Mouse (Mus musculus): ENCODE results near the gene F10. TPM values are rescaled to one million over a fixed set of nuclear protein-coding genes. Genes with fewer than 3 reads are reported as not detected.
"Not testable (repeated sequence)": the region's sequence is repeated elsewhere in the genome, so short reads cannot be mapped to it uniquely, and the experiment has no call there.

The F10 gene
- polyA plus RNA-seq, 1 experiment from 2014 or later, result 0.50 TPM

- WGBS, result 95% methylated on average over 11 of the region's 11 CpGs
- no peak overlapping the region for H3K9ac ChIP-seq (replicated peaks)
- no peaks in the 10 kb centered on the region for H3K9me3 ChIP-seq
- no peak for ATAC-seq (ENCODE audit: low FRiP score, low read depth)
- no peak overlapping the region for H3K4me2 ChIP-seq (replicated peaks)
- no peaks in the 10 kb centered on the region for H3K4me1 ChIP-seq
- no peak overlapping the region for H3K4me3 ChIP-seq
- peaks cover 58% of the 10 kb centered on the region for H3K36me3 ChIP-seq
- no peaks in the 10 kb centered on the region for H3K27me3 ChIP-seq
- H3K27ac ChIP-seq (replicated peaks), result no peak overlapping the region
These were observed 36.1 kb downstream of the F10 start for GRCm38 (mm10) chr8:13073255-13073654.

GRCm38 (mm10) chr8:13075044-13075443, 37.9 kb downstream of the F10 start:
- Histone ChIP-seq H3K27ac (replicated peaks) (no peak overlapping the region), H3K9ac (replicated peaks) (no peak overlapping the region), H3K4me2 (replicated peaks) (no peak overlapping the region), H3K4me1 (no peaks in the 10 kb centered on the region), H3K9me3 (no peaks in the 10 kb centered on the region), H3K36me3 (peaks cover 76% of the 10 kb centered on the region), H3K4me3 (no peak overlapping the region), H3K27me3 (no peaks in the 10 kb centered on the region)
- no peak for ATAC-seq (ENCODE audit: low FRiP score, low read depth)
- WGBS, result 92% methylated on average over 8 of the region's 8 CpGs

GRCm38 (mm10) chr8:13075579-13075978, 38.5 kb downstream of the F10 start:
- H3K9ac ChIP-seq (replicated peaks); H3K9me3 ChIP-seq; H3K4me1 ChIP-seq; H3K4me2 ChIP-seq (replicated peaks); H3K4me3 ChIP-seq; H3K27ac ChIP-seq (replicated peaks); ATAC-seq (ENCODE audit: low FRiP score, low read depth); H3K27me3 ChIP-seq: not testable (repeated sequence)
- WGBS, result 95% methylated on average over 1 of the region's 1 CpGs
- peaks cover 81% of the 10 kb centered on the region for H3K36me3 ChIP-seq

- Histone ChIP-seq H3K4me2 (replicated peaks) (no peak overlapping the region), H3K27me3 (no peaks in the 10 kb centered on the region), H3K27ac (replicated peaks) (no peak overlapping the region), H3K4me3 (no peak overlapping the region), H3K9ac (replicated peaks) (no peak overlapping the region), H3K4me1 (no peaks in the 10 kb centered on the region), H3K36me3 (peaks cover 100% of the 10 kb centered on the region), H3K9me3 (no peaks in the 10 kb centered on the region)
- 94% methylated on average over 7 of the region's 7 CpGs for WGBS
- ATAC-seq (ENCODE audit: low FRiP score, low read depth), result no peak
These were observed 40.4 kb downstream of the F10 start for GRCm38 (mm10) chr8:13077542-13077941.

GRCm38 (mm10) chr8:13104691-13105086, 67.6 kb downstream of the F10 start:
- H3K4me1 ChIP-seq, result peaks cover 23% of the 10 kb centered on the region
- H3K27ac ChIP-seq (replicated peaks), result peak overlapping the region; percentile 91
- H3K4me2 ChIP-seq (replicated peaks), result peak overlapping the region; percentile 99
- ATAC-seq (ENCODE audit: low FRiP score, low read depth), result peak; percentile 59
- peaks cover 3% of the 10 kb centered on the region; the same call in 1 of the 2 replicates for H3K36me3 ChIP-seq
- WGBS, result under 1% methylated on average over 45 of the region's 45 CpGs
- H3K4me3 ChIP-seq, result peak overlapping the region; percentile 95
- H3K9ac ChIP-seq (replicated peaks), result peak overlapping the region; percentile 97
- H3K27me3 ChIP-seq, result no peaks in the 10 kb centered on the region
- no peaks in the 10 kb centered on the region for H3K9me3 ChIP-seq

GRCm38 (mm10) chr8:13105087-13105881, 68.2 kb downstream of the F10 start, which contains the start of the genes Pcid2 and Cul4a:
Gene Pcid2, minus strand, starts transcription at chr8:13105459.
Gene Cul4a, plus strand, starts transcription at chr8:13105621.
- H3K4me3 ChIP-seq, result peak within 1 kb of the TSS; percentile 95
- H3K27ac ChIP-seq (replicated peaks), result peak within 1 kb of the TSS; percentile 91
- H3K4me1 ChIP-seq, result peaks cover 23% of the 10 kb centered on the region
- H3K4me2 ChIP-seq (replicated peaks), result peak within 1 kb of the TSS; percentile 99
- no peaks in the 10 kb centered on the region for H3K36me3 ChIP-seq
- H3K9ac ChIP-seq (replicated peaks), result peak within 1 kb of the TSS; percentile 97
- no peaks in the 10 kb centered on the region for H3K27me3 ChIP-seq
- H3K9me3 ChIP-seq, result no peaks in the 10 kb centered on the region
- WGBS, result under 1% methylated on average over 87 of the region's 87 CpGs
- ATAC-seq (ENCODE audit: low FRiP score, low read depth), result peak; percentile 94

GRCm38 (mm10) chr8:13105908-13106551, 68.9 kb downstream of the F10 start:
- peak; percentile 75 for ATAC-seq (ENCODE audit: low FRiP score, low read depth)
- H3K36me3 ChIP-seq, result no peaks in the 10 kb centered on the region
- H3K4me1 ChIP-seq, result peaks cover 23% of the 10 kb centered on the region
- peak overlapping the region; percentile 95 for H3K4me3 ChIP-seq
- H3K27me3 ChIP-seq, result no peaks in the 10 kb centered on the region
- peak overlapping the region; percentile 91 for H3K27ac ChIP-seq (replicated peaks)
- WGBS, result under 1% methylated on average over 61 of the region's 63 CpGs
- H3K9ac ChIP-seq (replicated peaks), result peak overlapping the region; percentile 97
- H3K9me3 ChIP-seq, result no peaks in the 10 kb centered on the region
- peak overlapping the region; percentile 99 for H3K4me2 ChIP-seq (replicated peaks)

Other genes starting within 250 kb of the F10 start
- gene Mcf2l, start 163.5 kb upstream of the F10 start, polyA plus RNA-seq (2016; fragmentation: Nextera tagmentation; extraction: Ambion mirVana), result 97.8 and 104 TPM in 2 replicates
- 0.12 and 0.15 TPM in 2 replicates for gene F7, start 11.3 kb upstream of the F10 start, polyA plus RNA-seq (2016; fragmentation: Nextera tagmentation; extraction: Ambion mirVana)
- 0.56 and 0.98 TPM in 2 replicates for gene Proz, start 23.6 kb downstream of the F10 start, polyA plus RNA-seq (2016; fragmentation: Nextera tagmentation; extraction: Ambion mirVana)
- 58.9 and 62.3 TPM in 2 replicates for gene Pcid2, start 68.2 kb downstream of the F10 start, polyA plus RNA-seq (2016; fragmentation: Nextera tagmentation; extraction: Ambion mirVana)
- gene Cul4a, start 68.3 kb downstream of the F10 start, polyA plus RNA-seq (2016; fragmentation: Nextera tagmentation; extraction: Ambion mirVana), result 82.1 and 86.1 TPM in 2 replicates
- 242 and 251 TPM in 2 replicates for gene Lamp1, start 121.9 kb downstream of the F10 start, polyA plus RNA-seq (2016; fragmentation: Nextera tagmentation; extraction: Ambion mirVana)
- gene Grtp1, start 163.3 kb downstream of the F10 start, polyA plus RNA-seq (2016; fragmentation: Nextera tagmentation; extraction: Ambion mirVana), result 16.4 and 17.1 TPM in 2 replicates
- gene Adprhl1, start 216.9 kb downstream of the F10 start, polyA plus RNA-seq (2016; fragmentation: Nextera tagmentation; extraction: Ambion mirVana), result 0.28 TPM in 1 of 2 replicates, not detected in the other

All from midbrain, embryonic 12.5 days (tissue).